Mouse (Mus musculus): ENCODE measurements around the gene Gatad2b.

- TF ChIP-seq CTCF (IDR thresholded peaks at IDR 0.05; ENCODE audit: control insufficient read depth, insufficient read depth, low read length) (no peak), POLR2A (IDR thresholded peaks at IDR 0.05; ENCODE audit: borderline replicate concordance, control insufficient read depth, low read depth, low read length) (no peak)
These were observed 83.2 kb downstream of the Gatad2b start for GRCm38 (mm10) chr3:90376247-90376585.

Data from bone marrow, adult 2 months (tissue).